Mouse (Mus musculus) layer of hippocampus, postnatal 10 days (tissue): ENCODE results near the gene Ispd. TPM values are rescaled to one million over a fixed set of nuclear protein-coding genes. Genes with fewer than 3 reads are reported as not detected.
A peak's percentile ranks its signal among the peaks of the same experiment; 100 is the strongest.

ENCODE experiments used
- DNase-seq, 2 experiments: peaks; one replicate each; pipeline ENCODE4 v3.0.0; 2021; ENCODE audit warnings: low spot score in 2 of 2
- total RNA-seq, 2 experiments: library from RNA; stranded (reverse); gene quantifications; 2 replicates each; pipeline ENCODE4 v1.2.3; 2021

The Ispd gene
- total RNA-seq, 2 experiments from 2014 or later, result 12.1 to 13.7 TPM

DNA sequence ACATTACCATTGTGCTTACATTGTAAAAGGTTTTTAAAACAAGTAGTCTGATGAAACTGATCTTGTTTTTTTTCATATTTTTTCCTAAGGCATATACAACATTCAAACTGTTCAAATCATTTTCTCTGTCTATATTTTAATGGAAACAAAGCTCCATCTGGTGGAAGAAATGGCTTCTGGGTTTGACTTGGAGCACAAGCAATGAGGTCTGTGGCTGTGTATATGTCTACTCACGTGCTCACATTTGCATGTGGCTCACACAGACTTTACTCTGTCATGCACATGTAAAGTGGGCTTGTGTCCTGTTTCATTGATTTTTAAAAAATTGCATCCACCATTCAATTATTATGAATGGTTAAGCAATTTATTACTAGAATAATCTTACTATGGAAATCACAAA, 323.1 kb downstream of the Ispd start:
- no peak for DNase-seq

- no peak for DNase-seq
These were observed 327.6 kb downstream of the Ispd start for GRCm38 (mm10) chr12:36708810-36709209.

DNA sequence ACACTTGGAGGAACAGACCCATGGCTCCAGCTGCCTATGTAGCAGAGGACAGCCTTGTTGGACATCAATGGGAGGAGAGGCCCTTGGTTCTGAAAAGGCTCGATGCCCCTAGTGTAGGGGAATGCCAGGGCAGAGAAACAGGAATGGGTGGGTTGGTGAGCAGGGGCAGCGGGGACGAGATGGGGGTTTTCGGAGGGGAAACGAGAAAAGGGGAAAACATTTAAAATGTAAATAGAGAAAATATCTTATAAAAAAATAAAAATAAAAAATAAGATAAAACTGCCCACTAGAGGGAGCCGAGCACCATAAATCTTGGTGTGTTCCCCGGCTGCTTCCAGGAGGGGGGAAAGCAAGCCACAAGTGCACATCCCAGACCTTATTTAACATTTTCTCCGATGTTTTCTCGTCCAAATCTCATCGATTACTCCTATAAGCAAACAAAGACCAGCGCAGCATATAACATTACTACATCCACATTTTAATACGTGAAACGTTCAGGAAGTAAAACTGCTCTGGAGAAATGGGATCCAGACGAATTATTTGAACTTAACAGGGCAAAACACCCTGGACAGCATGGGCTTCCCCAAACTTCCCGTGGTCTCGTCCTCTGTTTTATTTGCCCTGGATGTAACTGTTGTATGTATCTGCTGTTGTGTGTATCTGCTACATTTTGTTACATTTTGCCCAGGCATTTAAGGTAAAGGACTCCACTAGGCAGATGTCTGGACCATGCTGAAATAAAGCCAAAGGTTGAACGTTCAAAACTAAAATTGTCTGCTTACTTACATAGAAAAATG, 332.8 kb downstream of the Ispd start:
- peak; percentile 25 to 43 for DNase-seq

- no peak for DNase-seq
These were observed 336.3 kb downstream of the Ispd start for GRCm38 (mm10) chr12:36717526-36717925.

DNA sequence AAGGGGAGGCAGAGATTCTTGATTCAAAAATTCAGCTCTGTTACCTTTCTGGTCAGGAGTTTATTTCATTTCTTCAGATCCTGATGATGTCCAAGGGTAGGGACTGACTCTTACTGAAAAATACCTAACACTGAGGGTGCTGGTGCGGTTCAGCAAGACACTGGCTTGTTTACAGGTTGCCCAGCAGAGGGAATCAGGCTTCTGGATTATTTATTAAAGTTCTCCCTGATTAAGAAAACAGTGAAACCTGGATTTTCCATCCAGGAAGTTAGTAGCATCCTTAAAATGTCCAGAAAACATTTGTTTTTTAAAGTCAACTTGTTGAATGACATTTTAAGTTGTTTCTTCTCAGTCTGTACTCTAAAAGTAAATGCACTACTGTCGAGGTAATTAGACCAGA, 337.2 kb downstream of the Ispd start:
- no peak for DNase-seq

DNA sequence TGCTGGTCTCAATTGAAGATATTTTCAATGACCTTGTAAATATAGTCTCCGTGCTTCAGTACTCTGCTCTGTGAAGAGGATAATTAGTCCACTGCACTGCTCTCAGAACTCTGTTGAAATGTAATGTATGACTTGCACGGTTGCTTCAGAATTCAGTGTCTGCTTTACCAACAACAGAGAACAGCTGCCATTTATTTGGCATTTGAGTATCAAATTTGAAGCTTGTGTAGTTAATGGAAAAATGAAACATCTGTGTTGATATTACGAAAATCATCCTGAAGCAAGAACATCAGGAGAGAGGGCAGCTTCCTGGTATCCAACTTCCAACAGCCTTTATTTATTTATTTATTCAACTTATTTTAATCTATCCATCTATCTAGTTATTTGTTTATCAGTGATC, 337.8 kb downstream of the Ispd start:
- no peak for DNase-seq

DNA sequence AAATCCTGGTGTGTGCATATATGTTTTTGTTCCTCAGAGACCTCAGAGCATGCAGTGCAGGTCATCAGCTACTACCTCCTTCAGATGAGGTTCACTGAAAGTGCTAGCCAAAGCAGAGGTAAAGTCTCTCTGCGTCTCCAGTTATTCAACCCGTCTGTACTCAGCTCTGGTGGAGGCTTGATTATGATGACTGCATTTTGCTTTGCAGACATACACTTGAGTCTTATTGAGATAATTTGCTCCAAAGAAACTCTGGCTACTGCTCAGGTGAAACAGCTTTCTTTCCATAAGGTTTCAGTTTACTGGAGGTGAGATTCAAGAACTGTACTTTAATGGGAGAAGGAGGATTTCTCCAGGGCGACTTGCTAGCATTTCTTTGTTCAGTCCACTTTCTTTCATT, 339.5 kb downstream of the Ispd start:
- no peak for DNase-seq

- no peak for DNase-seq
These were observed 340.0 kb downstream of the Ispd start for GRCm38 (mm10) chr12:36721223-36721622.

DNA sequence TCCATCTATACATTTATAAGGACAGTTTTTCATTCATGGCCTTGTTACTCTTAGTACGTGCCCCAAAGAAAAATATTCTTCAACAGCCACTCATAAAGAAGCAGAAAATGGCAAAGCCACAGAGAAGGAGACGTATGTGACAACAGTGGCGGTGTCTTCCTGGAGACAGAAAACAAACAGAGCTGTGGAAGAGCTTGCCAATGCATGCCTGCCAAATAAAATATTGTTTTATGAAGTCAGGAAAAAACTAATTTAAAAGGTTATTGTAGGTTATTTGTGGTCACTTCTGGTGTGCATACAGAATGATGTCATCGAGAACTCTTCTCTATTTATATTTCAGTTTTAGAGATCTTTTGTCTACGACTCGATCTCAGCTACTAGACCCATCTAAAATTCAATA, 341.5 kb downstream of the Ispd start:
- DNase-seq, result no peak

GRCm38 (mm10) chr12:36723302-36723701, 342.1 kb downstream of the Ispd start:
- DNase-seq, result no peak

DNA sequence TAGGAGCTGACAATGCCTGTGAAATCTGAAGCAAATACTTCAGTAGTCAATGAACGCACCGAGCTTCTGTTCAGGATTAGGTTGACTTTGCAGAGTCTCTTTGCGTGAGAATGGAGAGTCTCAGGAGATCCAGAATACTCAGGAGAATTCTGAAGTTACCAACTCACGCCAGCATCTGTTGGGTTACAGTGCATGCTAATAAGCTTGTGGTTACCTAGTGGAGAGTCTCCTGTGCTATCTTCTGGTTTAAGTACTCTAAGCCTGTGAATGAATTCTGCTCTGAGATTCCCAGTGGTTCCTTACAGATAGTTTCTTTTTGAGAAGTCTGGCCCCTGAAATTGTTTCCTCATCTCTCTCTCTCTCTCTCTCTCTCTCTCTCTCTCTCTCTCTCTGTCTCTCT, 343.0 kb downstream of the Ispd start:
- DNase-seq, result no peak

- DNase-seq, result no peak
These were observed 344.0 kb downstream of the Ispd start for GRCm38 (mm10) chr12:36725250-36725649.

GRCm38 (mm10) chr12:36726026-36726425, 344.8 kb downstream of the Ispd start:
- DNase-seq, result no peak

DNA sequence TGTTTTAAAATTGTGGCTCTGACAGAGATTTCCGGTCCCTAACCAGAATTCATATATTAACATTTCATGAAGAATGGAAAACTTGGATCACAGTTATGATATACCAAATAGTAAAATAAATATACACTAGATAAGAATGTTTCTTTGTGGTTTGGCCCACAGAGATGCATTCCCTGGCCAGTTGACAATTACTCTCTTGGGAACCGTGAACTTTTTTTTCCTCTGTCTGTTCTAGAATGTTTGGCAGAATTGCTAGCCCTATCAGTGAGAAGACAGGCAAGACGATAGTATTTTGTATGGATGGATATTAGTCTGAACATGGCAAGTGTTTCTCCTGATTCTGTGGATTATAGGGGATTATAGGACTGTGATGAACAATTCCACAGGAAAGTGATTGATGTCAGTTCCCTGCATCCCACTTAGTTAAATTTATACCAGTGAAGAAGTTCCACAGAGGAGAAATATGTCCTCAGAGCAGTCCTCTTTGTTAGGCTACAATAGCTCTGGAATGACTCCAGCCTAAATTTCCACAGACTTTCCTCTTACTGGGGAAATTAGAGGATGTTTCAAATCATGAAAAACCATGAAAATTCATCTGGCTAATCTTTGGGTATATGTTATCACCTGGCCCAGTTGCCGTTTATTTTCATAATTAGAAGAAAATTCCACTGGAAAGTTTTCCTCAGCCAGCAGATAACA, 352.6 kb downstream of the Ispd start:
- DNase-seq, result no peak

Other genes starting within 250 kb of the Ispd start
- gene Ankmy2, start 224.3 kb upstream of the Ispd start, total RNA-seq, result 10 to 100 TPM; 53.7 to 55.5 TPM
- gene Bzw2, start 223.4 kb upstream of the Ispd start, total RNA-seq, result 100 to 1,000 TPM; 140 to 147 TPM
- gene Lrrc72, start 128.1 kb upstream of the Ispd start, total RNA-seq, result not detected
- 10 to 100 TPM in 1 of 2 experiments, 1 to 10 TPM in 1; 4.6 to 11.7 TPM for gene Sostdc1, start 67.3 kb upstream of the Ispd start, total RNA-seq
- 1 to 10 TPM; 2.4 to 2.5 TPM for gene D630036H23Rik, start 731 bp downstream of the Ispd start, total RNA-seq